Mouse (Mus musculus) heart, embryonic 15.5 days (tissue): Measurements from ENCODE around the gene Tprgl. TPM values are rescaled to one million over a fixed set of nuclear protein-coding genes. Genes with fewer than 3 reads are reported as not detected.

Experiments
- ATAC-seq: fragments of 200-750 bp; cut with Nextera tagmentation; replicated peaks from 2 replicates; pipeline ENCODE4 v1.8.0; 2017; ENCODE audit warnings: low read depth, moderate TSS enrichment; ENCODE audit not compliant: insufficient number of reproducible peaks, insufficient read depth, low FRiP score
- H3K27ac ChIP-seq: fragments of 300-500 bp; sonication (generic); 2 replicates; pipeline ENCODE4 v1.5.1; 2015; ENCODE audit warnings: mild to moderate bottlenecking, inconsistent platforms
- H3K27me3 ChIP-seq: fragments of 300-500 bp; sonication (generic); 2 replicates; pipeline ENCODE4 v1.6.1; 2015; ENCODE audit warnings: inconsistent platforms
- H3K36me3 ChIP-seq: fragments of 300-500 bp; sonication (generic); 2 replicates; pipeline ENCODE4 v1.6.1; 2015; ENCODE audit warnings: mild to moderate bottlenecking, inconsistent platforms
- H3K4me1 ChIP-seq: fragments of 300-500 bp; sonication (generic); replicated peaks from 2 replicates; pipeline ENCODE4 v1.6.1; 2015; ENCODE audit warnings: inconsistent platforms
- H3K4me2 ChIP-seq: fragments of 300-500 bp; sonication (generic); 2 replicates; pipeline ENCODE4 v1.6.1; 2015; ENCODE audit warnings: inconsistent platforms, mild to moderate bottlenecking, moderate library complexity
- H3K4me3 ChIP-seq: fragments of 300-500 bp; sonication (generic); 2 replicates; pipeline ENCODE4 v1.5.1; 2015; ENCODE audit warnings: mild to moderate bottlenecking, inconsistent platforms
- H3K9ac ChIP-seq: fragments of 300-500 bp; sonication (generic); 2 replicates; pipeline ENCODE4 v1.6.1; 2015; ENCODE audit warnings: mild to moderate bottlenecking, inconsistent platforms
- H3K9me3 ChIP-seq: fragments of 300-500 bp; sonication (generic); replicated peaks from 2 replicates; pipeline ENCODE4 v1.6.1; 2016; ENCODE audit warnings: inconsistent platforms
- WGBS: fragments of 180-500 bp; shearing (Covaris S2); methylation state at CpG from one replicate; pipeline ENCODE4 v1.1.7; 2015; ENCODE audit warnings: mixed read lengths; 5-methylcytosine and 5-hydroxymethylcytosine counted together
- polyA plus RNA-seq: library from polyadenylated mRNA; unstranded; fragments of >200 nt; fragmentation: Nextera tagmentation; extraction: Ambion mirVana; gene quantifications from 2 replicates; pipeline ENCODE4 v1.2.1, GENCODE M21; 2015

The Tprgl gene
- polyA plus RNA-seq: 116 and 145 TPM in 2 replicates

GRCm38 (mm10) chr4:154160538-154161390 lies at the start of gene Tprgl:
Gene Tprgl (minus strand): TSS chr4:154160666.
- WGBS: 1% methylated on average over 71 of the region's 75 CpGs
- Histone ChIP-seq H3K36me3 (peaks cover 31% of the 10 kb centered on the region), H3K4me1 (peaks cover 20% of the 10 kb centered on the region), H3K27ac (peak within 1 kb of the TSS; percentile 80), H3K27me3 (no peaks in the 10 kb centered on the region), H3K9ac (peak within 1 kb of the TSS; percentile 87), H3K4me2 (peak within 1 kb of the TSS; percentile 91), H3K9me3 (no peaks in the 10 kb centered on the region), H3K4me3 (peak within 1 kb of the TSS; percentile 97)
- peak; percentile 95 for ATAC-seq

GRCm38 (mm10) chr4:154209825-154210224 lies 49.4 kb upstream of the Tprgl start:
- H3K27ac ChIP-seq: peak overlapping the region; percentile 64
- H3K4me1 ChIP-seq: peaks cover 35% of the 10 kb centered on the region
- no peak overlapping the region for H3K4me3 ChIP-seq
- no peaks in the 10 kb centered on the region for H3K27me3 ChIP-seq
- no peak overlapping the region for H3K9ac ChIP-seq
- H3K4me2 ChIP-seq: no peak overlapping the region
- 17% methylated on average over 3 of the region's 3 CpGs for WGBS
- no peaks in the 10 kb centered on the region for H3K9me3 ChIP-seq
- no peak for ATAC-seq
- H3K36me3 ChIP-seq: no peaks in the 10 kb centered on the region

- Histone ChIP-seq H3K9me3 (no peaks in the 10 kb centered on the region), H3K27ac (peak overlapping the region; percentile 35), H3K4me2 (no peak overlapping the region), H3K27me3 (no peaks in the 10 kb centered on the region), H3K4me3 (no peak overlapping the region), H3K9ac (no peak overlapping the region), H3K4me1 (peaks cover 36% of the 10 kb centered on the region), H3K36me3 (no peaks in the 10 kb centered on the region)
- 65% methylated on average over 6 of the region's 6 CpGs for WGBS
- no peak for ATAC-seq
Observed at GRCm38 (mm10) chr4:154209054-154209453, 48.6 kb upstream of the Tprgl start.

GRCm38 (mm10) chr4:154207261-154207660 lies 46.8 kb upstream of the Tprgl start:
- no peak for ATAC-seq
- H3K9me3 ChIP-seq: no peaks in the 10 kb centered on the region
- no peaks in the 10 kb centered on the region for H3K36me3 ChIP-seq
- 17% methylated on average over 5 of the region's 5 CpGs for WGBS
- no peak overlapping the region for H3K4me3 ChIP-seq
- H3K9ac ChIP-seq: no peak overlapping the region
- H3K4me2 ChIP-seq: no peak overlapping the region
- peaks cover 20% of the 10 kb centered on the region for H3K4me1 ChIP-seq
- no peaks in the 10 kb centered on the region for H3K27me3 ChIP-seq
- H3K27ac ChIP-seq: no peak overlapping the region

DNA sequence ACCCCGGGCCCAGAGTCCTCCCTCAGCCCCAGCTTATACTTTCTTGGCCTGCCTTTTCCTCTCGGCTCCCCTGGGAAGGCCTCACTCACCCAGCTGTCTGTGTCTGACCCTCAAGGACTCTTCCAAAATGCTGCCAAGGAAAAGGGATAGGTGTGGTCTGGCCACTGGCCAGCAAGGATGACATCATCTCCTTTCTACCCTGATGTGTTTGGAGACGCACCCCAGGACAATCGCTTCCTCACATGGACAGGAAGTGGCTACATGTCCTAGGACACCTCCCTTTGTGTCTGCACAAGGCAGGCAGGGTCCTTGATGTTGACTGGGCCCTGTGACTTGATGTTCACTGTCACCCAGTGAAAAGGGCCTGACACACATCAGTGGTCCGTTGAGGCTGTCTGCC lies 44.9 kb upstream of the Tprgl start:
- Histone ChIP-seq H3K4me1 (peaks cover 20% of the 10 kb centered on the region), H3K4me3 (no peak overlapping the region), H3K27ac (peak overlapping the region; percentile 7; the same call in 1 of the 2 replicates), H3K4me2 (no peak overlapping the region), H3K36me3 (no peaks in the 10 kb centered on the region), H3K9ac (no peak overlapping the region), H3K27me3 (no peaks in the 10 kb centered on the region), H3K9me3 (no peaks in the 10 kb centered on the region)
- WGBS: 39% methylated on average over 5 of the region's 5 CpGs
- peak; percentile 12; the same call in 1 of the 2 replicates for ATAC-seq

DNA sequence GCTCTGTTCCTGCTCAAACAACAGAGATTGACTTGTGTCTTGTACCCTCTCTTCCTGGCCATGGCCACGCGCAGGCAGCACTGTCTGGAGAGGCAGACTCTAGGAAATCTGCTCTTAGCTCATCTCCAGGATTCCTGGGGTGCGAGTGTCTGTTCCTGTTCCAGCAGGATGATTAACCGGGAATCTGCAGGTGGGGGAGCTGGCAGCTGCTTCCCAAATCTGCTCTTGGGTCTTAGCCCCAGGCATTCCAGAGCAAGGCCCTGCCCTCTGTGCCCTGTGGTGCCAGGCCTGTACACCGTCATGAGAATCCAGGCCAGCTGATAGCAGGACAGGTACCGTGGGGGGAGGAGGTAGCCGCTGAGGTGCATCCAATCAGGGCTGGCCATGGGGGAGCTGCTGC lies 44.1 kb upstream of the Tprgl start:
- 0 out of 2 replicates have a peak overlapping the region, but pooled peaks have one; percentile 7 for H3K27ac ChIP-seq
- WGBS: 53% methylated on average over 7 of the region's 7 CpGs
- ATAC-seq: 0 out of 2 replicates have a peak, but pooled peaks have one; percentile 18
- H3K4me2 ChIP-seq: no peak overlapping the region
- H3K9me3 ChIP-seq: no peaks in the 10 kb centered on the region
- no peak overlapping the region for H3K9ac ChIP-seq
- no peaks in the 10 kb centered on the region for H3K27me3 ChIP-seq
- H3K4me3 ChIP-seq: no peak overlapping the region
- peaks cover 13% of the 10 kb centered on the region for H3K4me1 ChIP-seq
- H3K36me3 ChIP-seq: no peaks in the 10 kb centered on the region

GRCm38 (mm10) chr4:154201511-154201910 lies 41.0 kb upstream of the Tprgl start:
- no peak overlapping the region for H3K4me2 ChIP-seq
- no peaks in the 10 kb centered on the region for H3K9me3 ChIP-seq
- no peak overlapping the region for H3K4me3 ChIP-seq
- H3K9ac ChIP-seq: no peak overlapping the region
- peaks cover 15% of the 10 kb centered on the region for H3K4me1 ChIP-seq
- no peaks in the 10 kb centered on the region for H3K27me3 ChIP-seq
- no peaks in the 10 kb centered on the region for H3K36me3 ChIP-seq
- no peak overlapping the region for H3K27ac ChIP-seq
- WGBS: 88% methylated on average over 5 of the region's 5 CpGs
- ATAC-seq: no peak

DNA sequence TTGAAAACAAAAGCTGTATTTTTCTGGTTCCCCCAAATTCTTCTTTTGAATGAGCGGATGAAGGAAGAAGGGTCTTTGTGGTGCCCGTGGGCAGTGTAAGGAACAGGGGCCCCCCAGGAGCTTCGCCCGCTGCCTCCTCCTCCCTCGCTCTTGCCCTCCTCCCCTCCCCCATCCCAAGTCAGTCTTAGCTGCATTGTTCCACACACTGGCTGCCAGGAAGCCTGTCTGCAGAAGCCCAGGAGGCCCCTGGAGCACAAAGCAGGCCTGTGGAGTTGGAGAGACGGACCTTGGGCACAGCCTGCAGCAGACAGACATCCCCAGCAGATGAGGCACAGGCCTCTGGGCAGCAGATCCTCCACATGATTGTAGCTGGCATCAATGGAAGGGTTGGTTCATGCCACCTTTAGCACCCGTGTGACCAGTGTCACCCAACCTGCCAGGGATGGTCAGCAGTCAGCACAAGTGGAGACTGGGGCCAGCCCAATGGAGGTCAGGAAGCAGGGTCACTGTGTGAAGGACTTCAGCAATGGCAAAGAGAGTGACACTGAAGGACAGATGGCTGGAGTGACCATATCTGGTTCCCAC lies 38.0 kb upstream of the Tprgl start:
- H3K27me3 ChIP-seq: no peaks in the 10 kb centered on the region
- peaks cover 2% of the 10 kb centered on the region for H3K4me1 ChIP-seq
- ATAC-seq: no peak
- H3K9me3 ChIP-seq: no peaks in the 10 kb centered on the region
- H3K4me3 ChIP-seq: no peak overlapping the region
- no peak overlapping the region for H3K9ac ChIP-seq
- H3K4me2 ChIP-seq: no peak overlapping the region
- 68% methylated on average over 7 of the region's 7 CpGs for WGBS
- H3K36me3 ChIP-seq: no peaks in the 10 kb centered on the region
- 0 out of 2 replicates have a peak overlapping the region, but pooled peaks have one; percentile 6 for H3K27ac ChIP-seq

DNA sequence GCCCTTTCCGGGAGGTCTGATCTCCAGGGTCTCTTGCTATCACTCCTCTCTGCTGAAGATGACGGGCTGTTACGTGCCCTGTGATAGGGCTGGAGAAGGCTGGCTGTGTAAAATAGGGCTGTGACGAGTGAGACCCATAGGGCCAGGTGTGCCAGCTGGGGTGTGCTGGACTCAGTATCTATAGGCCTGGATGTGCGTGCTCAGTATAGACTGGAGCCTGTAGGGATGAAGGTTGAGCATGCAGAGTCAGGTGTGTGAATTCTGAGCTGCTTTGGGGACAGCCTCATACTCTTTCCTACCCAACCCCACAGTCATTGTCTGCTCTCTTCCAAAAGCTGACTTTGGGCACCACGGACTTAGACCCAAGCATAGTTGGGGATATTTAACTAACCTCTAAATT lies 37.5 kb upstream of the Tprgl start:
- no peaks in the 10 kb centered on the region for H3K9me3 ChIP-seq
- WGBS: 64% methylated on average over 6 of the region's 6 CpGs
- H3K9ac ChIP-seq: no peak overlapping the region
- peaks cover 2% of the 10 kb centered on the region for H3K4me1 ChIP-seq
- ATAC-seq: no peak
- H3K27ac ChIP-seq: 0 out of 2 replicates have a peak overlapping the region, but pooled peaks have one; percentile 6
- H3K27me3 ChIP-seq: no peaks in the 10 kb centered on the region
- H3K4me2 ChIP-seq: no peak overlapping the region
- H3K36me3 ChIP-seq: no peaks in the 10 kb centered on the region
- H3K4me3 ChIP-seq: no peak overlapping the region

DNA sequence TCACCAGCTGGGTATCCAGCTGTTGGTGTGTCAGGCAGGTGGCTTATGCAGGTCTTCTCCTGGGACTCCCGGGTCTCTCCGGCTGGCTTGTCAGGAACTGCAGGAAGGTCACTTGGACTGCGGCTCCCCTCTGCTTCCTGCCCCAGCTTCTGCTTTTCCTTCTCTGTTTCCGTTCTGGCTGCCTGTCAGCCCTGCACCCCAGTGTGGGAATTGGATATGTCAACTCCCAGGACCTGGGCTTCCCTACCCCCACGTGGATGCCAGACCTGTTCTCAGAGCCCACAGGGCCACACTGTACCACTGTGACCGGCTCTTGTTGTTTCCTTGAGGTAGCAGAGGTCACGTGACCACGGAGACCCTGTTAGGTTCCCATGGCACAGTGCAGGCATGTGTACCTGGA lies 28.5 kb upstream of the Tprgl start:
- Histone ChIP-seq H3K4me2 (no peak overlapping the region), H3K9ac (no peak overlapping the region), H3K4me1 (peaks cover 5% of the 10 kb centered on the region; the same call in 1 of the 2 replicates), H3K36me3 (no peaks in the 10 kb centered on the region), H3K27ac (no peak overlapping the region), H3K27me3 (no peaks in the 10 kb centered on the region), H3K4me3 (no peak overlapping the region), H3K9me3 (no peaks in the 10 kb centered on the region)
- WGBS: 56% methylated on average over 8 of the region's 8 CpGs
- ATAC-seq: no peak

GRCm38 (mm10) chr4:154186002-154186537 lies 25.6 kb upstream of the Tprgl start:
- H3K27ac ChIP-seq: peak overlapping the region; percentile 18; the same call in 1 of the 2 replicates
- WGBS: 58% methylated on average over 11 of the region's 11 CpGs
- H3K36me3 ChIP-seq: no peaks in the 10 kb centered on the region
- no peaks in the 10 kb centered on the region for H3K27me3 ChIP-seq
- H3K9me3 ChIP-seq: no peaks in the 10 kb centered on the region
- H3K9ac ChIP-seq: no peak overlapping the region
- no peak overlapping the region for H3K4me2 ChIP-seq
- H3K4me1 ChIP-seq: peaks cover 13% of the 10 kb centered on the region
- no peak overlapping the region for H3K4me3 ChIP-seq
- ATAC-seq: peak; percentile 11; the same call in 1 of the 2 replicates
